Mouse (Mus musculus) testis, adult 2 months (tissue): ENCODE data around the gene Vat1l.

Source experiments
- CTCF ChIP-seq: fragments of 200-500 bp; IDR thresholded peaks from 2 replicates; pipeline ENCODE4 v1.5.1; 2012; ENCODE audit warnings: low read depth, mild to moderate bottlenecking, inconsistent platforms, low read length, moderate library complexity; ENCODE audit not compliant: control insufficient read depth, insufficient read depth, insufficient replicate concordance
- POLR2A ChIP-seq: fragments of 200-500 bp; IDR thresholded peaks from 2 replicates; pipeline ENCODE4 v1.6.1; 2012; ENCODE audit warnings: low read depth, mild to moderate bottlenecking, inconsistent platforms, low read length, moderate library complexity; ENCODE audit not compliant: control insufficient read depth

- TF ChIP-seq POLR2A (no peak), CTCF (no peak)
These were observed 157.8 kb downstream of the Vat1l start for GRCm38 (mm10) chr8:114363167-114363566.
